Mouse (Mus musculus): Measurements from ENCODE around the gene Pld2. TPM values are rescaled to one million over a fixed set of nuclear protein-coding genes. Genes with fewer than 3 reads are reported as not detected.
A peak's percentile ranks its signal among the peaks of the same experiment; 100 is the strongest.

Pld2 gene
- total RNA-seq, 2 experiments from 2014 or later: 13.0 to 15.2 TPM

- intact Hi-C loops (cut with DNase I): no loop called here
- no peak for DNase-seq (ENCODE audit: low spot score in 2 of 2)
Observed at GRCm38 (mm10) chr11:70595638-70596037, 55.8 kb downstream of the Pld2 start.

GRCm38 (mm10) chr11:70596094-70596493 lies 56.2 kb downstream of the Pld2 start:
- DNase-seq (ENCODE audit: low spot score in 2 of 2): no peak
- intact Hi-C loops (cut with DNase I): no loop called here

- intact Hi-C loops (cut with DNase I): no loop called here
- DNase-seq (ENCODE audit: low spot score in 2 of 2): no peak
Observed at GRCm38 (mm10) chr11:70597301-70597700, 57.4 kb downstream of the Pld2 start.

GRCm38 (mm10) chr11:70598451-70598953 lies 58.6 kb downstream of the Pld2 start:
- intact Hi-C loops (cut with DNase I): no loop called here

GRCm38 (mm10) chr11:70605024-70605566 lies 65.2 kb downstream of the Pld2 start:
- DNase-seq (ENCODE audit: low spot score in 2 of 2): peak; percentile 69
- intact Hi-C loops (cut with DNase I): loop anchor here (2.0 kb wide), 1 partner anchor 88 kb away; no protein-coding TSS in a partner anchor

More at GRCm38 (mm10) chr11:70598451-70598953, 58.6 kb downstream of the Pld2 start:
- DNase-seq (ENCODE audit: low spot score in 2 of 2): no peak

- intact Hi-C loops (cut with DNase I): no loop called here
- DNase-seq (ENCODE audit: low spot score in 2 of 2): no peak
Observed at GRCm38 (mm10) chr11:70606717-70607116, 66.9 kb downstream of the Pld2 start.

- no peak for DNase-seq (ENCODE audit: low spot score in 2 of 2)
- intact Hi-C loops (cut with DNase I): no loop called here
Observed at GRCm38 (mm10) chr11:70607611-70608010, 67.7 kb downstream of the Pld2 start.

Other genes with a start within 250 kb of the Pld2 start
- under 1 TPM; 0.34 to 0.60 TPM for gene Alox12e, start 217.4 kb upstream of the Pld2 start, total RNA-seq (2021)
- not detected for gene Alox15, start 188.0 kb upstream of the Pld2 start, total RNA-seq (2021)
- 10 to 100 TPM; 34.9 to 42.0 TPM for gene Pelp1, start 130.0 kb upstream of the Pld2 start, total RNA-seq (2021)
- gene Arrb2, start 107.4 kb upstream of the Pld2 start, total RNA-seq (2021): 10 to 100 TPM; 64.6 to 66.7 TPM
- gene Med11, start 88.1 kb upstream of the Pld2 start, total RNA-seq (2021): 10 to 100 TPM; 12.9 to 15.7 TPM
- under 1 TPM; 0.41 to 0.94 TPM for gene Zmynd15, start 80.6 kb upstream of the Pld2 start, total RNA-seq (2021)
- 1 to 10 TPM in 1 of 2 experiments, under 1 TPM in 1; 0.94 to 1.2 TPM for gene Cxcl16, start 80.1 kb upstream of the Pld2 start, total RNA-seq (2021)
- not detected for gene Tm4sf5, start 34.8 kb upstream of the Pld2 start, total RNA-seq (2021)
- not detected for gene Vmo1, start 25.4 kb upstream of the Pld2 start, total RNA-seq (2021)
- not detected for gene Gltpd2, start 20.9 kb upstream of the Pld2 start, total RNA-seq (2021)
- gene Psmb6, start 14.7 kb upstream of the Pld2 start, total RNA-seq (2021): 100 to 1,000 TPM; 172 to 186 TPM
- gene Gm40193, start 7.1 kb upstream of the Pld2 start, total RNA-seq (2021): not detected
- gene Mink1, start 22.8 kb downstream of the Pld2 start, total RNA-seq (2021): 100 to 1,000 TPM; 412 to 432 TPM
- gene 4930544D05Rik, start 75.8 kb downstream of the Pld2 start, total RNA-seq (2021): not detected
- gene Chrne, start 79.2 kb downstream of the Pld2 start, total RNA-seq (2021): not detected
- not detected for gene Gp1ba, start 99.1 kb downstream of the Pld2 start, total RNA-seq (2021)
- 10 to 100 TPM; 78.6 to 81.4 TPM for gene Rnf167, start 107.2 kb downstream of the Pld2 start, total RNA-seq (2021)
- gene Slc25a11, start 107.4 kb downstream of the Pld2 start, total RNA-seq (2021): 100 to 1,000 TPM; 110 to 117 TPM
- 100 to 1,000 TPM; 221 to 239 TPM for gene Pfn1, start 114.6 kb downstream of the Pld2 start, total RNA-seq (2021)
- gene Eno3, start 117.1 kb downstream of the Pld2 start, total RNA-seq (2021): 1 to 10 TPM; 7.0 to 9.0 TPM
- 10 to 100 TPM; 49.3 to 50.7 TPM for gene Spag7, start 129.4 kb downstream of the Pld2 start, total RNA-seq (2021)
- 100 to 1,000 TPM; 226 to 234 TPM for gene Camta2, start 148.0 kb downstream of the Pld2 start, total RNA-seq (2021)
- gene Inca1, start 160.1 kb downstream of the Pld2 start, total RNA-seq (2021): 1 to 10 TPM; 1.5 to 2.5 TPM
- 10 to 100 TPM; 51.3 to 53.2 TPM for gene Kif1c, start 160.5 kb downstream of the Pld2 start, total RNA-seq (2021)
- 10 to 100 TPM; 16.4 to 17.2 TPM for gene Zfp3, start 224.1 kb downstream of the Pld2 start, total RNA-seq (2021)

Measured in left cerebral cortex, postnatal 25 days (tissue).